Mouse (Mus musculus): ENCODE results near the gene Gm20388.

DNA sequence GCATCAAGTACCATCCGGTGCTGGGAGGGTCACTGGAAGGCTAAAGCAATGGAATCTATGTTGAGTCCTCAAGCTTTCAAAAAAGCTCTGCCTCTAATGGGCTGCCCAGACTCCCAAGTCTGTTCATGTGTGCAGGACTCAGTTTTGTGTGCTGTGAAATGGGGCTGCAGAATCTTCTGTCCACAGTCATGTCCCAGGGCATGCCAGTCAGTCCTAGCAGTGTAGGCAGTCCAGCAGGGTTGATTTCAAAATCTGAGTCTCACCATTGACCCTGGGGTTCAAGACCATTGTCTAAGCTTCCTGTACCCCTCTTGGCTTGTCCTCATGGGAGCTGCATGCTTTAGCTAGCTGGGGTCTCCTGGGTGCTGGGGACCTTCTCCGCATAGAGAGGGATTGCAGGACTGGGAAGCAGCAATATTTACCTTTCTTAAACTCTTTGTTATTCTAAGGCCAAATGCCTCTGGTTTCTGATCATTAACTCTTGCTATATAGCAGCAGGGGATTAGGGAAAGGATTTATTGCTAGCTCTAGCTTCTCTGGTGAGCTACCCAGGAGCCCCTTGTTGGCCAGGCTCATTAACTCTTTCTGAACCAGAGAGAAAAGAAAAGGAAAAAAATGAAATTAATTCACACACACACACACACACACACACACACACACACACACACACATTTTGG is 94.2 kb downstream of the Gm20388 start:
- TF ChIP-seq CTCF (IDR thresholded peaks at IDR 0.05; ENCODE audit: insufficient read depth, low read depth, low read length), result no peak
- TF ChIP-seq POLR2A (IDR thresholded peaks at IDR 0.05; ENCODE audit: insufficient read depth, low read depth, low read length), result no peak

Data from olfactory bulb, adult 2 months (tissue).